Mouse (Mus musculus) G1E (cell line): Measurements from ENCODE around the gene Tti1. TPM values are rescaled to one million over a fixed set of nuclear protein-coding genes. Genes with fewer than 3 reads are reported as not detected.

Source experiments
- ATAC-seq: 2 replicates; pipeline ENCODE4 v1.8.0; 2016; ENCODE audit warnings: mild to moderate bottlenecking; ENCODE audit not compliant: insufficient number of reproducible peaks, poor library complexity, low FRiP score, severe bottlenecking; ENCODE audit errors: extremely low read depth
- DNase-seq: peaks from one replicate; pipeline ENCODE4 v3.0.0; 2012; ENCODE audit warnings: low spot score
- H3K27me3 ChIP-seq: 2 replicates; pipeline ENCODE4 v1.6.1; 2012; ENCODE audit warnings: mild to moderate bottlenecking, low read length, inconsistent platforms; ENCODE audit not compliant: insufficient read depth
- H3K36me3 ChIP-seq: replicated peaks from 2 replicates; pipeline ENCODE3; 2012; ENCODE audit warnings: mild to moderate bottlenecking, inconsistent platforms
- H3K4me1 ChIP-seq: 2 replicates; pipeline ENCODE4 v1.6.1; 2012; ENCODE audit warnings: low read depth, low read length, inconsistent platforms, mixed read lengths; ENCODE audit not compliant: insufficient read depth
- H3K4me3 ChIP-seq: 2 replicates; pipeline ENCODE4 v1.5.1; 2012; ENCODE audit warnings: low read depth, mild to moderate bottlenecking, inconsistent platforms, low read length, moderate library complexity, mixed read lengths
- H3K9me3 ChIP-seq: replicated peaks from 2 replicates; pipeline ENCODE4 v1.6.1; 2012; ENCODE audit warnings: inconsistent platforms
- CTCF ChIP-seq: IDR thresholded peaks from 2 replicates; pipeline ENCODE4 v1.5.1; 2012; ENCODE audit warnings: low read depth, low read length, inconsistent platforms, mixed read lengths
- GATA1 ChIP-seq: IDR thresholded peaks from 2 replicates; pipeline ENCODE4 v1.6.1; 2012; ENCODE audit warnings: borderline replicate concordance, low read length, inconsistent platforms, mixed read lengths
- GATA2 ChIP-seq: IDR thresholded peaks from 2 replicates; pipeline ENCODE4 v1.6.1; 2012; ENCODE audit warnings: low read depth, low read length, inconsistent platforms, borderline replicate concordance
- POLR2AphosphoS5 ChIP-seq: IDR thresholded peaks from 2 replicates; pipeline ENCODE4 v1.6.1; 2012; ENCODE audit warnings: low read depth, low read length, inconsistent platforms; ENCODE audit not compliant: insufficient replicate concordance
- TAL1 ChIP-seq: conservative IDR thresholded peaks from 2 replicates; pipeline ENCODE4 v1.6.1; 2012; ENCODE audit warnings: low read depth, low read length, inconsistent platforms, mixed read lengths
- polyA plus RNA-seq: library from polyadenylated mRNA; stranded (reverse); fragments of >175 nt; gene quantifications from 2 replicates; pipeline ENCODE4 v1.2.3, GENCODE M21; 2012
- total RNA-seq, 2 experiments: library from RNA; stranded (forward) in 1 of 2; stranded (reverse) in 1 of 2; fragments of 200-1000 nt in 1 of 2; fragments of >200 nt in 1 of 2; fragmentation: Nextera tagmentation in 1 of 2; gene quantifications; 2 replicates each; pipeline ENCODE4 v1.2.3; 2014 to 2017

Gene Tti1
- total and polyA plus RNA-seq, 3 experiments: 9.4 to 39.7 (median 24.7) TPM

DNA sequence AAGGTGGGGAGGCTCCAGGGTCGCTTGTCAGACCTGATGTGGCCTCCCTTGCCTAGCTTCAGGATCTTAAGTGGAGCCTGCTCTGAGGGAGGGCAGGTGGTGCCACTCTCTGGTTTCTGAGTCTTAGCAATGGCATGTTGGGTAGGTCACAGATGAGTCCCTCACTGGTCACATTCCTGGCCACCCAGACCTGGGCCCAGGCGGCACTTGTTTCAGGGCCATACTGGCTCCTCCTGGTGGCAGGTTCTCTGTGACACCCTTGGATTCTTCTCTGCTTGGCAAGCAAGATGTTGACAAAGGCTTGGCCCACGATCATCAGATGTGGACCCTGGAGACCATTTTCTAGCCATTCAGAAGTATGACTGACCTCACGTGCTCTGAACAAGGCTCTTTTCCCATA lies 95.6 kb downstream of the Tti1 start:
- DNase-seq: no peak
- Histone ChIP-seq H3K9me3 (no peaks in the 10 kb centered on the region), H3K4me1 (peaks cover 6% of the 10 kb centered on the region; the same call in 1 of the 2 replicates), H3K36me3 (no peaks in the 10 kb centered on the region), H3K27me3 (peaks cover 11% of the 10 kb centered on the region; the same call in 1 of the 2 replicates), H3K4me3 (no peak overlapping the region)
- no peak for TF ChIP-seq TAL1
- no peak for TF ChIP-seq GATA1
- no peak for TF ChIP-seq CTCF
- no peak for TF ChIP-seq POLR2AphosphoS5
- no peak for TF ChIP-seq GATA2
- ATAC-seq: no peak

Other genes starting within 250 kb of the Tti1 start
- gene Vstm2l, start 113.8 kb downstream of the Tti1 start, total RNA-seq (2014; fragmentation: Nextera tagmentation): not detected in 2 replicates
- gene Vstm2l, start 113.8 kb downstream of the Tti1 start, total RNA-seq (2017): not detected in 2 replicates
- gene Vstm2l, start 113.8 kb downstream of the Tti1 start, polyA plus RNA-seq: not detected in 2 replicates
- 37.9 and 45.8 TPM in 2 replicates for gene Rprd1b, start 64 bp upstream of the Tti1 start, total RNA-seq (2014; fragmentation: Nextera tagmentation)
- gene Rprd1b, start 64 bp upstream of the Tti1 start, total RNA-seq (2017): 25.6 and 28.7 TPM in 2 replicates
- gene Rprd1b, start 64 bp upstream of the Tti1 start, polyA plus RNA-seq: 36.2 and 49.0 TPM in 2 replicates
- gene Tgm2, start 118.0 kb upstream of the Tti1 start, total RNA-seq (2014; fragmentation: Nextera tagmentation): 17.2 and 18.7 TPM in 2 replicates
- 23.0 and 23.5 TPM in 2 replicates for gene Tgm2, start 118.0 kb upstream of the Tti1 start, total RNA-seq (2017)
- 29.8 and 37.0 TPM in 2 replicates for gene Tgm2, start 118.0 kb upstream of the Tti1 start, polyA plus RNA-seq
- not detected in 2 replicates for gene D630003M21Rik, start 200.8 kb upstream of the Tti1 start, total RNA-seq (2014; fragmentation: Nextera tagmentation)
- under 0.01 TPM in 1 of 2 replicates, not detected in the other for gene D630003M21Rik, start 200.8 kb upstream of the Tti1 start, total RNA-seq (2017)
- gene D630003M21Rik, start 200.8 kb upstream of the Tti1 start, polyA plus RNA-seq: not detected in 2 replicates
- not detected in 2 replicates for gene Bpi, start 229.7 kb upstream of the Tti1 start, total RNA-seq (2014; fragmentation: Nextera tagmentation)
- gene Bpi, start 229.7 kb upstream of the Tti1 start, total RNA-seq (2017): not detected in 2 replicates
- gene Bpi, start 229.7 kb upstream of the Tti1 start, polyA plus RNA-seq: not detected in 2 replicates